Mouse (Mus musculus): ENCODE data around the gene Rusc1.

- TF ChIP-seq GATA1 (IDR thresholded peaks at IDR 0.05; ENCODE audit: borderline replicate concordance, low read length) (no peak), FLI1 (IDR thresholded peaks at IDR 0.05; ENCODE audit: low read length) (no peak)
Observed at GRCm38 (mm10) chr3:89135958-89136357, 42.8 kb upstream of the Rusc1 start, which contains the start of gene Pklr.
